Mouse (Mus musculus): ENCODE measurements at regions not wholly inside any gene's neighbourhood (a gene's known extent, or its start where the extent isn't known, plus 50 kb on each side); places are given as distances from the start of the nearest gene placed in this dataset.

- TF ChIP-seq POLR2A (IDR thresholded peaks at IDR 0.05; ENCODE audit: extremely low read depth, insufficient read depth, low read length) (no peak), CTCF (IDR thresholded peaks at IDR 0.05; ENCODE audit: low read depth, low read length) (no peak)
These were observed 112.8 kb downstream of the Chic2 start for GRCm38 (mm10) chr5:74931765-74932164.

Data from liver, adult 2 months (tissue).